Mouse (Mus musculus) lung, postnatal 14 days (tissue): ENCODE measurements around the gene Tmem42.

ENCODE experiments used
- DNase-seq: peaks from one replicate; pipeline ENCODE4 v3.0.0; 2021

Tmem42 gene

GRCm38 (mm10) chr9:123020995-123021631 is at the start of gene Tmem42:
Gene Tmem42, plus strand, starts transcription at chr9:123021326.
- DNase-seq: peak; percentile 82

- DNase-seq: no peak
Measured at GRCm38 (mm10) chr9:122998406-122999192, 22.5 kb upstream of the Tmem42 start.

GRCm38 (mm10) chr9:122999193-122999586 is 21.9 kb upstream of the Tmem42 start:
- DNase-seq: no peak

GRCm38 (mm10) chr9:123004718-123005117 is 16.4 kb upstream of the Tmem42 start:
- no peak for DNase-seq

DNA sequence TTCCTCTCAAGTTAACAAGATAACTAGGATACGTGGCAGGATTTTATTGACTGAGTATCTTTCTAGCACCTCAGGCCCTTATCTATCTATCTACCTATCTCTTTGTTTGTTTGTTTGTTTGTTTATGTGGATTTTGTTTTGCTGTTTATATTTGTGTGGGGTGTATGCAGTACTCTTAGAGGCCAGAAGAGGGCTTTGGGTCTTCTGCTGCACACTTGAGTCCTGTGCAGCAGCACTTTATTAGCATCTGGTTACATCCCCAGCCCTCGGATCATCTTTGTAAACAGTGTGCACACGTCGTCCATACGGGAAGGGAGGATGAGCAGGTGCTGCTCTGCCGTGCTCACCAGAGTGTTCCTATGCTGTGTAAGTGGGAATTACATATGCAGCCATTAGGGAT is 15.1 kb upstream of the Tmem42 start:
- no peak for DNase-seq

GRCm38 (mm10) chr9:123021636-123022379 is 682 bp downstream of the Tmem42 start:
- no peak for DNase-seq

DNA sequence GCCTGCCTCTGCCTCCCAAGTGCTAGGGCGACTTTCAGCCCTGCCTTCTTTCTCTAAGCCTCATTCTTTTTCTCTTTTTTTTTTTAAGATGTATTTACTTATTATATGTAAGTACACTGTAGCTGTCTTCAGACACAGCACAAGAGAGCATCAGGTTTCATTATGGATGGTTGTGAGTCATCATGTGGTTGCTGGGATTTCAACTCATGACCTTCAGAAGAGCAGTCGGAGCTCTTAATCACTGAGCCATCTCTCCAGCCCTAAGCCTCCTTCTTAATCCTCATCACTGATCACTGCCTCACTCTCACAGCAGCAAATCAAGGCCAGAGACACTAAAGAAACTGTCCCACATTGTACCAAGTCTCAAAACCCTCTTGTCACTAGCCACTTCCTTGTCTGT is 3.1 kb downstream of the Tmem42 start:
- no peak for DNase-seq

GRCm38 (mm10) chr9:123031496-123032246 is 10.5 kb downstream of the Tmem42 start:
- DNase-seq: no peak

DNA sequence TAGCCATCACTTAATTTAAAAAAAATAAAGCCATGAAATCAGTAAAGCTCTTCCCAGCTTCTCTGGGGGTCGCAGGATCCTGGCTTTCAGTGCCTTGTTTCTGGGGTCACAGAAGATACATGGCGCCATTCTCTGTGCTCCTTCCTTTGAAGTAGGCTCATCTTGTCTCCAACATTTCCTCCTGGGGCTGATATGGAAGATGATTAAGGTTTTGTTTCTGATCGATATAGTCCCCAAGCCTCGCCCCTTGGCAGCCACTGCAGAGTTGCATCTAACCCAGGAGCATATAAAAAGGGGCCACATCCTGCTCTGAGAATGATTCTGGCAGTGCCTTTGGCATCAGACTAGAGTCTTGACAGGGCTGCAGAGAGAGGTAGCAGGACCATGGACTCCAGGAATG is 13.3 kb downstream of the Tmem42 start, which contains the start of gene Tgm4:
TSS of gene Tgm4 (plus strand) at position 301 of the 400 bp plus-strand sequence.
- no peak for DNase-seq

- no peak for DNase-seq
Measured at GRCm38 (mm10) chr9:123047665-123048064, 26.5 kb downstream of the Tmem42 start.

GRCm38 (mm10) chr9:123058724-123059292 is 37.7 kb downstream of the Tmem42 start:
- DNase-seq: no peak

DNA sequence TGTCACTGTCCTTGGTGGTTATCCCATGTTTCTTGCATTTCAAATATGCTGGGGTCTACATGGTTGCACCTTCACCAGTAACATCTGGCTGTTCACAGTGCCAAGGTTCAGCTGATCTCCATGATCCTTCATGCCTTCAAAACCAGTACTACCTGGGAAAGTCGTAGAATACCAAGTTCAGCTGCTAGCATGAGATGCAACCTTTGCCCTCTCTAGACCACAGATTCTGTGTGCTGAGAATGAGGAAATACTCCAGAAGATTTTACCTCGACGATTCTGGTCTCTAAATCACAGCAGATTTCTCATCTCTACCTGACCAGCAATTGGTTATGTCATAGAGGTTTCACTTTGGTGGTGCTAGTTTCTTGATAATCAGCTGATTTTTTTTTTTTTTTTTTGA is 39.0 kb downstream of the Tmem42 start:
- DNase-seq: no peak
